Mouse (Mus musculus): ENCODE results near the gene Gtf2h1.

Gene Gtf2h1

DNA sequence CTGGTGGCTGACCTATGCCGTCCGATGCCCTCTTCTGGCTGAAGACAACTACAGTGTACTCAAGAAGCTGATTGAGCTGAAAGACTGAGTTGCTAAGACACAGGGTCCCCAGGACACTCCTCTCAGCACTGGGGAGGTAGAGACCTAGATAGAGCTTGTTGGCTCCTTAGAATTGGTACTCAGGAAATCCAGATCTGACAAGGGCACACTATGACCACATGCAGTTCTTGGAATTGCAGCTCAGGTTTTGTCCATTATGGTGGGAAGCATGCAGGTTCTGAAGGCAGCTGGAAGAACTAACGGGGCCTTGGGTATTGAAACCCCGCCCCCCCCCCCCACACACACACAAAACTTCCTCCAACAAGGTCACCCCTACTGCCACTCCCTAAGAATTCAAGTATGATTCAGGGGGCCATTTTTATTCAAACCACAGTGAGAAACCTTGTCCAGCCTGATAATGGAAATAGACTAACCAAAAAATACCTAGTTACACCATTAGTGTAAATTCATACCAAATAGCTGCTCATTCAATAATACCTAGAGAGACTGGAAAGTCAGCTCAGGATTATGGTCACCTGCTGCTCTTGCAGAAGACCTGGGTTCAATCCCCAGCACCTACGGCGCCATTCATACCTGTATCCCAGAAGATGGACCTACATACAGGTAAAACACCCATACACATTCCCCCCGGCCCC is 60.1 kb downstream of the Gtf2h1 start:
- no peak for DNase-seq

- no peak for DNase-seq
Observed at GRCm38 (mm10) chr7:46857436-46857835, 61.5 kb downstream of the Gtf2h1 start.

- no peak for DNase-seq
Observed at GRCm38 (mm10) chr7:46859031-46859430, 63.1 kb downstream of the Gtf2h1 start.

DNA sequence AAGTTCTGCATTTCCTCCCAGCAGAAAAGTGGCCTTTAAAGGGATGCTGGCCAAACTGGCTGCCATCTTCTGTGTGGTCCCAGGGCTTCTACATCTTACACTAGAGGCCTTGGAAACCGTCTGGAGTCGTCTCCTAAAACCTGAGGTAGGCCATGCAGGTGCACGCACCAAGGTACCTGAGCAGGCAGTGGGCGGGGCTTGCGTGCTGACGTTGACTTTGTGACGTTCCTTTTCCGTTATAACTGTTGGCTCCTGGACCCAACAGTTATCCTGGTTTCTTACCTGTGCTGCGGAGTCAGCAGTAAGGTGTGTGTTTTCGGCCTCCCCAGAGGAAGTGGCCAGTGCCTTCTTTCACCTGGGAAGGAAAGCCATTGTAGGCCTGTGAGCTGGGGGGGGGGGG is 65.1 kb downstream of the Gtf2h1 start, which contains the start of gene Ldhc:
Gene Ldhc (plus strand): TSS at position 208 of the 400 bp plus-strand sequence.
- DNase-seq, result no peak

DNA sequence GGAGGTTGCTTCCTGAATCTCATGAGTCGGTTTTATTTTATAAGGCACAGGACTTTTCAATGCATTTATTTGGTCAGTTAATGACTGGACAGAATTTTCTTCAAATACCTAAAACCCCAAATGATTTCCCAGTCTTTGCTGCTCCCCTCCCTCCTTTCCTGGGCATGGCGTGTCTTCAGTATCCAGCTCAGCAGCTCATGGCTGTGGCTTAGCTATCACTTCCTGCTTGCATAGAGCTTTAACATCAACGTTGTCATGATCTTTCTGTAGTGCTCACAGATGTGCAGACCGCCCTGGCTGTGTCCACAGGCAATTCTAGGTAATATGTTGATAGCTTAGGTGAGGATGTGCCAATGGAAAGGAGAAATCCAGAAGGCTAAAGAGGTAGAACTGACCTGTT is 76.1 kb downstream of the Gtf2h1 start:
- no peak for DNase-seq

All from kidney, adult 18-20 months (tissue).